Mouse (Mus musculus) adrenal gland (tissue): ENCODE measurements around the gene Arhgef7.
"Not testable (repeated sequence)": the region's sequence is repeated elsewhere in the genome, so short reads cannot be mapped to it uniquely, and the experiment has no call there.

Source experiments
- intact Hi-C: fragments of 180-260 bp; cut with DNase I; formaldehyde crosslinking; loops from one replicate; pipeline ENCODE4 v1.15.1; 2025

The Arhgef7 gene

GRCm38 (mm10) chr8:11827312-11827711 lies 99.8 kb downstream of the Arhgef7 start:
- intact Hi-C loops: no loop called here

DNA sequence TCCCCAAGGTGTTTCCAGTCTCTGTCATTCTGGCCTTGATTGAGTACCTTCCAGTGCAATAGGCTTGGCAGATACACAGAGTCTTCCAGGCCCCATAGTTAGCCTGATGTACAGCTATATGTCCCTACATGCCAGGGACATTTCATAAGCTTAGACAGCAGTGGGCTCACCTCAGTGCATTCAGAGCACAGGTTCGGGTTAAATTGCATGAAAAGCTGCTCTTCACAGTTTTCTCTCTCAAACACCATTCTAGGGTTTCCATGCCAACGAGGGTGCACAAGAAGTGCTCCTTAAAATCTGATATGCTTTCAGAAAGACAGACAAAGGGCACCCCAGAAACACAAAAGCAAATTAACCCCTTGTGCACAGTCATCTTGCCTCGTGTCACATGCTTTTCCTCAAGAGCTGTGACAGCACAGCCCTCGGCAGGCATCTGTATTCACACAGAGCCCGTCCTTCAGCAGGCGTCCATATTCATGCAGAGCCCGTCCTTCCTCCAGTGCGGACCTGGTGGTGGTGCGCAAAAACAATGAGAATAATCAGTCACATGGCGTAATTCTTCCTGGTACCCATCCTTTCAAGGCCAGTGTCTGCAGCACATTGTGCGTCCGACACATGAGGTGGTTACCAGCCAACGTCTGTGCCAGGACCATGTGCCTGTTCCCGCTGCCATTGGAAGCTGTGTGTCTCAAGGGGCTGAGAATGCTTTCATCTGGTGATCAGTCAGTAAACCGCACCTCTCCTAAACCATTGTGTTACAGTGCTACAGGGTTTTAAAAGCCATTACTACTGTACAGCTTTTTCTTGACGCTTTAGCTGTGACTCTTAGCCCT lies 102.9 kb downstream of the Arhgef7 start:
- intact Hi-C loops: no loop called here

DNA sequence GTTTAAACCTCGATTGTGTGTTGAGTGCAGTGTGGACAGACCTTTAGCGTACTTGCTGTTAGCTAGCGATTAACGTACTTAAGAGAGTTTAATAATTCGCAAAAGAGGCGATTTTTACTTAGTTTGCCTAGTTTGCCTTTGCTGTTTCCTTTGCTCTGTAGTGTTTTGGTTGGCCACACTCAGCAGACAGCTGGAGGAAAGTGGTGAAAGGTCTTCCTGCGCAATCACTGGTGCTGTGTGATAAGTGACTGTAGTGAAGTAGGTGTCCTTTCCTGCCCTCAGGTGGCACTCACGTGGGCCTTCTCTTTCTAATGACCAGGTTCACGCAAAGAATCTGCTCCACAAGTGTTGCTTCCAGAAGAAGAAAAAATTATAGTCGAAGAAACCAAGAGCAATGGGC lies 103.7 kb downstream of the Arhgef7 start:
- intact Hi-C loops: no loop called here

GRCm38 (mm10) chr8:11831939-11832338 lies 104.4 kb downstream of the Arhgef7 start:
- intact Hi-C loops: no loop called here

DNA sequence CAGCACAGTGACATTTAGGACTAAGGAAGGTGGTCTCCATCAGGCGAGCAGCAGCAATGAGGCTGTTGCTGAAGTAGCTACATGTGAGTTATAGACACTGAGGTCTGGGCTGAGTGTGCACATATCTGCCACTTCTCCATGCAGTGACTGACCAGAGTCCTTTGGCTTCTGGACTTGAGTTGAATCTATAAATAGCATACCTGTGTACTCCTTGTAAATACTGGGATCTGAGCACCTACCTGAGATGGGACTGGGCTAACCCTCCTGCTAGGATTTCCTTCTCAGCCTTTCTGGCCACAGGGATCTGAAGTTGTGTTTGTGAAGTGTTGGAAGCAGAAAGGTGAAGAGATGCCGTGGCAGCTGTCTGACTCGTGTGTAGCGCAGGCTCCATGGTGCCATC lies 105.6 kb downstream of the Arhgef7 start:
- intact Hi-C loops: no loop called here

DNA sequence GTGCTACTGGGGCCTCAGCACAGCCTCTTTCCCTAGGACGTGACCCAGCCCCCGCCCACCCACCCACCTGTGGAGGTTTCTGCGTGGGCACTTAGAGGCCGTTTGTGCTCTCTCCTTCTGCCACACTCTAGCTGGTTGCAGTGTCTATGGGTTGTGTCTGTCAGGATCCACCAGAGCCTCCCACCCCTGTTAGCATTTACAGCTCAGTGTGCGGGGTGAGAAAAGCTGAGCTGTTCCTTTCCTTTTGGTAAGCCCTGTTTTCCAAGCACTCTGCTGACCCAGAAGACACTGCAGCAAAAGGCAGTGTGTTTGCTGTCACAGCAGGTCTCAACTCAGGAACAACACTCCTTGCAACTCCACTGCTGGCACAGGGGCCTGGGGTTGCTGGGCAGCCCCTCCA lies 106.7 kb downstream of the Arhgef7 start:
- intact Hi-C loops: no loop called here

GRCm38 (mm10) chr8:11834691-11835090 lies 107.2 kb downstream of the Arhgef7 start:
- intact Hi-C loops: no loop called here

GRCm38 (mm10) chr8:11840174-11840573 lies 112.7 kb downstream of the Arhgef7 start, which contains the start of gene Tex29:
Gene Tex29, plus strand, starts transcription at chr8:11840474.
- intact Hi-C loops: no loop called here

DNA sequence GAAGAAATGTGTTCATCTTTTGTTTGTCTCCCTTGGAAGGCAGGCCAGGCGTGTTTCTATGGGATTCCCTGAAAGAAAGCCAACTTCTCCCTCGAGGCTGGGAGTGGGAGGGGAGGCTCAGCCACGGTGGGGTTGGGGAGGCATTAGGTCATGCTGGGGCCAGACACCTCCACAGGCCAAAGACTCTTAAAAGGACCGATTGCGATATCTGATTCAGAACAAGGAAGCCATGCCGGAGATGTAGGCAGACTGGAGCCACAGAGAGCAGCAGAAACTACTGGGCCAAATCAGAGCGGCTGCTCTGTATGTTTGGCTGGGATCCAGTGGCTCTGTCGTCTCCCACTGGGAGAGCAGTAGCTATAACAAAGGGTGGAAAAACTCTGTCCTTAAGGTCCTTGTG lies 114.0 kb downstream of the Arhgef7 start:
- intact Hi-C loops: no loop called here

DNA sequence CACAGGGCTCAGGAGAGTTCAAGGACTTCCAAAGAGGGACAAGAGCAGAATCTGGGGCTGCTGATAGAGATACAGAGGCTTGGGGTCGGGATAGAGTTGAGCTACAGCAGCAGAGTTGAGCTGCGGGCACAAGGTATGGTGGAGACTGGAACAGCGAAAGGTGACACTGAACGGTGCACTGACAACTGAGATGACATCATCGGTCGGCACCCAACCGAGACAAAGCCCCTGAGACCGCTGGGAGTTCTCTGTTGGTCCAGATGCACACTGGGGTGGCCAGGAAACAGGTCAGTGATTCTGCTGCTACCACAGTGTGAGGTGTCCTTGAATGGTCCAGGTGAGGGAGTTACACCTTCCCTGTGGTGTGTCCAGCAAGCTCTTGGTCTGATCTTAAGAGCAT lies 115.2 kb downstream of the Arhgef7 start:
- intact Hi-C loops: no loop called here

GRCm38 (mm10) chr8:11843677-11844315 lies 116.3 kb downstream of the Arhgef7 start:
- intact Hi-C loops: no loop called here

DNA sequence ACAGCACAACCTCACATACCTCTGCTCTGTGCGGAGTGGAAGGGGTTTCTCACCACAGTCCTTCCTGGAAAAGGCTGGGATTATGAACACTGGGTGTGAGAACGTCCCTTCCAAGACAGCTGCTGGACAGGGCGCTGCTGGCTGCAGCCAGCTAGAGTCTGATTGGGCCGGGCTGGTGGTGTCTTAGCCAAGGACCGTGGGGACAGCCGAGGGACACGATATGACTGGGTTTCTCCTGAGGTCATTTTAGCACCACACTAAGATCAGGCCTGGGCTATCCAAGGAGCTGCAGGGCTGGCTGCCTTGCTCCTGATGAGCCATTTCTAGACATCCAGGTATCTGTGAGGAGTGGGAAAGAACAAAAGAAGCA lies 116.8 kb downstream of the Arhgef7 start:
- intact Hi-C loops: no loop called here

- intact Hi-C loops: no loop called here
Measured at GRCm38 (mm10) chr8:11846807-11847206, 119.3 kb downstream of the Arhgef7 start.

GRCm38 (mm10) chr8:11867832-11868231 lies 140.3 kb downstream of the Arhgef7 start:
- intact Hi-C loops: no loop called here

DNA sequence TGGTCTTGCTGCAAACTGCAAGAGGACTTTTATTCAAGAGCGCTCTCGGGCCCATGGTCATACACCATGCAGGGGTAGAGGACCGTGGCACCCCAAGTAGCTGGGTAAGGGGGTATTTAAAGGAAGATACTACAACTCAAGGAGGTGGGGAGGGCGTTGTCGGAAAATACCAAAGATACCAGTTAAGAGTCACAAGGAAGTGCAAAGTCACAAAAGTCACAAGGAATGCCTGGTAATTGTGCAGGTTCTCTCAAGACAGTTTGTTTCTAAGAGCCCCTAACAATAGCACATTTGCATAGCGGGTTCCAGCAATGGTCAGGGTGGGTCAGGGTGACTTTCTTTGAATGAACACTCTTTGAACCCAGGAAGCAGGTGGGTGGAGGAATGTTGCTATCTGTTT lies 146.7 kb downstream of the Arhgef7 start:
- intact Hi-C loops: not testable (repeated sequence)

DNA sequence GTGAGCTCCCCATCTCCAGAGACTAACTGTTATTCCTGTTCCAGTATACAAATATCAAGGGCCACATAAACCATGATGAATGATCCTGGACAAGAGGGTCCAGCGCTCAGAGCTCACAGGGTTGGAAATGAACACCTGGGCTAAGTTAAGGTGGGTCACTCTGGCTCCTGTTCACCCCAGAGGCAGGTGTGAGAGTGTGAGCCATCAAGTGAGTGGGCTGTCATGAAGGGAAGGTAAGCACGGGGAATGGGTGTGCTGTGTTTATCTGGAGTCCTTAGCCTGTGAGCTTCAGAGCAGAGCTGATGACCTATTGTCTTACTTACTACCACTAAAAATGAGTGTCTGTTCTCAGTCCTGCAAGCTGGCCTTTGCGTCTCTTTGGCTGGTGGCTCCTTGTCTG lies 157.1 kb downstream of the Arhgef7 start:
- intact Hi-C loops: no loop called here
